27 mouse cellular contexts compared by ENCODE assay signal in the genomic region with DNA sequence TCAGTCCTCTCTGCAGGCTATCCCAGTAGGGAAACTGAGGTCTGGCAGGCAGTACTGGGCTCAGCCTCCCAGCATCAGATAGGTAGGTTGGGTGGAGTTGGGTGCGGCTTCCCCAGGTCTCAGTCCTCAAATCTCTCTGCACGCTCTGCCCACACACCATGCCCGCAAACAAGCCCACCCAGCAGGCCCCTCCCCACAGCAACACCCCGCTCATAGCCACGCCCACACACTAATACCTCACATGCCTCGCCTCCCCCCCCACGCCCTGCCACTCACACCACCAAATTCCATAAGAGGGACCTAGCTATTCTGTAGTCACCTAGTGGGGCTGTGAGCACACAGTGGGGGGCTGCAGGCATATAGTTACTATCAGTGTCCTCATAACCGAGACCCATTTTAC. TPM values are rescaled to one million over a fixed set of nuclear protein-coding genes. Genes with fewer than 3 reads are reported as not detected.
DNase-seq lines count a peak whose midpoint lies in the region; ATAC-seq and TF ChIP-seq lines count a peak whose summit lies in the region.
"Had no signal": no experiment of that assay in that cellular context is flagged by ENCODE, and none has a peak within 500 bp of the region (broad histone marks: within the 10 kb centered on the region; RNA-seq: fewer than 3 reads in every experiment).

No protein-coding gene starts in this region.

- no peak overlapping the region for H3K4me3 ChIP-seq in forebrain, embryonic 15.5 days
- no peak overlapping the region for H3K4me3 ChIP-seq in forebrain, embryonic 10.5 days
- H3K4me3 ChIP-seq in stomach, embryonic 16.5 days (replicated peaks; ENCODE audit: low read length): no peak overlapping the region
- no peak overlapping the region for H3K4me3 ChIP-seq in stomach, postnatal 0 days (ENCODE audit: low read depth, low read length)
- H3K4me3 ChIP-seq in G1E (ENCODE audit: low read depth, low read length): peak overlapping the region; percentile 4; the same call in 1 of the 2 replicates
- H3K4me3 ChIP-seq: embryonic facial prominence, embryonic 13.5 days; embryonic facial prominence, embryonic 15.5 days; erythroblast, embryonic 14.5 days; forebrain, embryonic 13.5 days had no signal

- peaks cover 77% of the 10 kb centered on the region for H3K4me1 ChIP-seq in forebrain, embryonic 15.5 days
- H3K4me1 ChIP-seq in forebrain, embryonic 10.5 days: peaks cover 77% of the 10 kb centered on the region
- peaks cover 10% of the 10 kb centered on the region for H3K4me1 ChIP-seq in stomach, embryonic 16.5 days (ENCODE audit: control insufficient read depth, insufficient read depth, low read length)
- H3K4me1 ChIP-seq in stomach, postnatal 0 days (replicated peaks; ENCODE audit: control insufficient read depth, insufficient read depth): no peaks in the 10 kb centered on the region
- no peaks in the 10 kb centered on the region for H3K4me1 ChIP-seq in G1E (ENCODE audit: insufficient read depth, low read depth, low read length)

- peak overlapping the region; percentile 21; the same call in 1 of the 2 replicates for H3K27ac ChIP-seq in forebrain, embryonic 15.5 days (replicated peaks)
- no peak overlapping the region for H3K27ac ChIP-seq in forebrain, embryonic 10.5 days
- no peak overlapping the region for H3K27ac ChIP-seq in stomach, embryonic 16.5 days (ENCODE audit: low read length)
- H3K27ac ChIP-seq in stomach, postnatal 0 days (replicated peaks): no peak overlapping the region
- H3K27ac ChIP-seq: embryonic facial prominence, embryonic 13.5 days; embryonic facial prominence, embryonic 15.5 days had no signal

- H3K4me2 ChIP-seq in forebrain, embryonic 15.5 days (replicated peaks): no peak overlapping the region
- no peak overlapping the region for H3K4me2 ChIP-seq in stomach, embryonic 16.5 days (ENCODE audit: low read depth, low read length)
- H3K4me2 ChIP-seq in stomach, postnatal 0 days (replicated peaks; ENCODE audit: low read depth): no peak overlapping the region
- H3K4me2 ChIP-seq: embryonic facial prominence, embryonic 13.5 days; embryonic facial prominence, embryonic 15.5 days; forebrain, embryonic 13.5 days had no signal

- no peak overlapping the region for H3K9ac ChIP-seq in forebrain, embryonic 15.5 days (replicated peaks)
- H3K9ac ChIP-seq in stomach, embryonic 16.5 days (ENCODE audit: low read length): no peak overlapping the region
- H3K9ac ChIP-seq in stomach, postnatal 0 days (ENCODE audit: low read length): no peak overlapping the region
- H3K9ac ChIP-seq: embryonic facial prominence, embryonic 13.5 days; embryonic facial prominence, embryonic 15.5 days; forebrain, embryonic 13.5 days had no signal

- no peak for DNase-seq in forebrain, embryonic 10.5 days (ENCODE audit: extremely low spot score, low spot score)
- DNase-seq in stomach, postnatal 0 days (ENCODE audit: low spot score): no peak
- DNase-seq in G1E (ENCODE audit: low spot score) (no peak), ZHBTc4 (ENCODE audit: low read depth, low spot score) (peak; percentile 65)
- DNase-seq in retina, postnatal 1 day: no peak
- DNase-seq: adrenal gland, adult 2 months; adrenal gland, postnatal 10 days; adrenal gland, postnatal 25 days; B cell, adult 2 months; cerebellum, adult 11 months; cerebellum, adult 18-20 months; cerebellum, adult 8-10 months; cerebellum, adult 9-11 months; cerebellum, postnatal 14 days; cerebellum, postnatal 36 days; embryo, embryonic 11 days had no signal

- H3K9me3 ChIP-seq in forebrain, embryonic 15.5 days: no peaks in the 10 kb centered on the region
- H3K9me3 ChIP-seq in forebrain, embryonic 10.5 days: no peaks in the 10 kb centered on the region
- H3K9me3 ChIP-seq in stomach, embryonic 16.5 days (replicated peaks; ENCODE audit: control insufficient read depth, low read length): no peaks in the 10 kb centered on the region
- H3K9me3 ChIP-seq in stomach, postnatal 0 days (ENCODE audit: control insufficient read depth, low read length): no peaks in the 10 kb centered on the region
- H3K9me3 ChIP-seq in G1E (replicated peaks): peaks cover 94% of the 10 kb centered on the region
- H3K9me3 ChIP-seq: embryonic facial prominence, embryonic 13.5 days; embryonic facial prominence, embryonic 15.5 days; forebrain, embryonic 13.5 days had no signal

- WGBS in forebrain, embryonic 15.5 days: 88% methylated on average over 8 of the region's 8 CpGs
- WGBS in forebrain, embryonic 10.5 days: 92% methylated on average over 8 of the region's 8 CpGs
- 83% methylated on average over 8 of the region's 8 CpGs for WGBS in stomach, embryonic 16.5 days
- WGBS in stomach, postnatal 0 days: 79% methylated on average over 8 of the region's 8 CpGs

- no peak for TF ChIP-seq CTCF in stomach, postnatal 0 days (IDR thresholded peaks at IDR 0.05; ENCODE audit: low read depth)
- TF ChIP-seq CTCF in G1E (IDR thresholded peaks at IDR 0.05; ENCODE audit: low read depth, low read length): no peak

- ATAC-seq in forebrain, embryonic 15.5 days (replicated peaks): no peak
- peak; percentile 10; the same call in 1 of the 2 replicates for ATAC-seq in stomach, embryonic 16.5 days (ENCODE audit: insufficient read depth, low FRiP score)
- no peak for ATAC-seq in stomach, postnatal 0 days (ENCODE audit: low FRiP score, low TSS enrichment)
- no peak for ATAC-seq in G1E (ENCODE audit: extremely low read depth, insufficient number of reproducible peaks, low FRiP score, poor library complexity, severe bottlenecking)
- no peak for ATAC-seq in inflammation-experienced regulatory T-cells, adult 6 months
- ATAC-seq: CD4-positive, CD25-positive, alpha-beta regulatory T cell, adult 4 months; forebrain, embryonic 13.5 days; forebrain, embryonic 16.5 days had no signal

- H3K27me3 ChIP-seq in forebrain, embryonic 15.5 days: no peaks in the 10 kb centered on the region
- H3K27me3 ChIP-seq in forebrain, embryonic 10.5 days (ENCODE audit: poor library complexity, severe bottlenecking): no peaks in the 10 kb centered on the region
- H3K27me3 ChIP-seq in stomach, embryonic 16.5 days (ENCODE audit: control insufficient read depth, insufficient read depth, low read length): no peaks in the 10 kb centered on the region
- H3K27me3 ChIP-seq in stomach, postnatal 0 days (ENCODE audit: control insufficient read depth, insufficient read depth, low read length): no peaks in the 10 kb centered on the region
- no peaks in the 10 kb centered on the region for H3K27me3 ChIP-seq in G1E (ENCODE audit: insufficient read depth, low read length)
- H3K27me3 ChIP-seq: CH12.LX; embryonic facial prominence, embryonic 13.5 days; embryonic facial prominence, embryonic 15.5 days; forebrain, embryonic 13.5 days had no signal

- no peak for TF ChIP-seq EP300 in stomach, postnatal 0 days (optimal IDR thresholded peaks at IDR 0.05)

- no peaks in the 10 kb centered on the region; the same call in 1 of the 2 replicates for H3K36me3 ChIP-seq in forebrain, embryonic 15.5 days
- peaks cover 100% of the 10 kb centered on the region for H3K36me3 ChIP-seq in forebrain, embryonic 10.5 days (replicated peaks)
- H3K36me3 ChIP-seq in stomach, embryonic 16.5 days (ENCODE audit: control insufficient read depth, insufficient read depth, low read length): no peaks in the 10 kb centered on the region
- no peaks in the 10 kb centered on the region; the same call in 1 of the 2 replicates for H3K36me3 ChIP-seq in stomach, postnatal 0 days (ENCODE audit: control insufficient read depth, insufficient read depth, low read length)
- no peaks in the 10 kb centered on the region for H3K36me3 ChIP-seq in G1E (replicated peaks)

RNA-seq across cellular contexts. Expression of gene Mn1, which starts 21.7 kb away (rescaled TPM):
- polyA plus RNA-seq in forebrain, embryonic 15.5 days (2015; fragmentation: Nextera tagmentation; extraction: Ambion mirVana): 102 and 109 TPM in 2 replicates
- 36.5 and 40.0 TPM in 2 replicates for polyA plus RNA-seq in forebrain, embryonic 10.5 days (2016; fragmentation: Nextera tagmentation; extraction: Ambion mirVana)
- 11.1 and 11.7 TPM in 2 replicates for polyA plus RNA-seq in stomach, embryonic 16.5 days (2015; fragmentation: Nextera tagmentation; extraction: Ambion mirVana)
- polyA plus RNA-seq in stomach, postnatal 0 days (2015; fragmentation: Nextera tagmentation; extraction: Ambion mirVana): 4.9 and 5.6 TPM in 2 replicates
- total RNA-seq in G1E (2014; fragmentation: Nextera tagmentation) (not detected in 2 replicates), G1E (2017) (0.05 TPM in 1 of 2 replicates, not detected in the other)
- not detected in 2 replicates for polyA plus RNA-seq in G1E (2012)
- polyA plus RNA-seq in inflammation-experienced regulatory T-cells, adult 6 months (2017; shearing (Covaris generic)): not detected
- total RNA-seq: CH12.LX, MEL had no signal
- polyA plus RNA-seq: CD4-positive, CD25-positive, alpha-beta regulatory T cell, adult 4 months had no signal
